Mouse (Mus musculus) spleen, adult 18-20 months (tissue): ENCODE measurements at regions not wholly inside any gene's neighbourhood (a gene's known extent, or its start where the extent isn't known, plus 50 kb on each side); places are given as distances from the start of the nearest gene placed in this dataset.

ENCODE experiments used
- DNase-seq, 2 experiments: peaks; one replicate each; pipeline ENCODE4 v3.0.0; 2022; ENCODE audit warnings: mixed read lengths in 2 of 2

DNA sequence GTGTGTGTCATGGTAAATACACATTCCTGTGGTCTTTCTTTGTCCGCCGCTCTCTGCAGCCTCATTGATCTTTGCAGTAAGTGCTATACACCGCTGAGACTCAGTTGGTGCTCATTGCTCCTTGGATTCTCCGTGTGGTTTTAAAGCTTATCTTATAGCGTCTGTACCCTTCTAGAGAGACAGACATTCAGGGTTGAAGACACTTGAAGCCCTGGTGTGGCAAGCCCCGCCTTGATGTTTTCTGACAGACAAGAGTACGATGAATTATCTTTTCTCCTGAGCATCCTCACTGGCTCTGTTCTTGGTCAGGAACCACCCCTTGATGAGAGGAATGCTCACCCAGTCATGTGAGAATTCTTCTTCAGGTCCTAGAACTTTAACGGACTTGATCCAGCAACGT, 1182.7 kb upstream of the A1bg start:
- DNase-seq: no peak

DNA sequence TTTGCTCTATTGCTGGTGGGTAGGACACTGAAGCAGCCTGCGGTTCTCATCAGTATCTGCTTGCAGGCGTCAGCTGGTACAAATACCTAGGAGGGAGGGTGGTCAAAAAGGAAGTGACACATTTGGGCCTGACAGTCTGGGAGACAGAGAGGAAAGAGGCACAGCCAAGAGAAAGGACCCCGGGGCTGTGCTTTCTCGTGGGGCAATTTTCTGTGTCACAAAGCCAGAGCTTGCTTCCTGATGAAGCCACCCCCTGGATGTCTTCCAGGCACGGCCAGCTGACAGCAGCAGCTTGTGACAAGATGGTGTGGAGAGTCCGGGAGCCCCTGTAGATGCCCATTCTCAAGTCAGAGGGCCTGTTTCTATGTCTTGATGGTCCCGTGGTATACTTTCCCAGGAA, 1181.8 kb upstream of the A1bg start:
- DNase-seq: peak in 1 of 2 experiments; percentile 10

DNA sequence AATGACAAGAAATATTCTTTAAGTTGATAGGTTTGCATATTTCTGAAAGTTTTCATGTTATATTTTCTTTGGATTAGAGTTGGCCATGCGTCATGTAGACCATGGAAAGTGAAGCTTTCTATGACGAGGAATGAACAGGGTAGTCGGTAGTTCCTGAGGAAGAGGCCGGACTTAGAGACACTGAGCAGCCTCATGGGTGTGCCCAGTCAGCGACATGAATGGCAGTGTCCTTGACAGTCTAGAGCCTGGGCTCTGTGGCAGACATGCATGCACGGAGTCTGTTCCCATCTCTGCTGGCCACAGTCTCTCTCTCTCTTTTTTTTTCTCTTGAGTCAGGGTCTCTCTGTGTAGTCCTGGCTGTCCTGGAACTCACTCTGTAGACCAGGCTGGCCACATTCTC, 1176.9 kb upstream of the A1bg start:
- DNase-seq: no peak

DNA sequence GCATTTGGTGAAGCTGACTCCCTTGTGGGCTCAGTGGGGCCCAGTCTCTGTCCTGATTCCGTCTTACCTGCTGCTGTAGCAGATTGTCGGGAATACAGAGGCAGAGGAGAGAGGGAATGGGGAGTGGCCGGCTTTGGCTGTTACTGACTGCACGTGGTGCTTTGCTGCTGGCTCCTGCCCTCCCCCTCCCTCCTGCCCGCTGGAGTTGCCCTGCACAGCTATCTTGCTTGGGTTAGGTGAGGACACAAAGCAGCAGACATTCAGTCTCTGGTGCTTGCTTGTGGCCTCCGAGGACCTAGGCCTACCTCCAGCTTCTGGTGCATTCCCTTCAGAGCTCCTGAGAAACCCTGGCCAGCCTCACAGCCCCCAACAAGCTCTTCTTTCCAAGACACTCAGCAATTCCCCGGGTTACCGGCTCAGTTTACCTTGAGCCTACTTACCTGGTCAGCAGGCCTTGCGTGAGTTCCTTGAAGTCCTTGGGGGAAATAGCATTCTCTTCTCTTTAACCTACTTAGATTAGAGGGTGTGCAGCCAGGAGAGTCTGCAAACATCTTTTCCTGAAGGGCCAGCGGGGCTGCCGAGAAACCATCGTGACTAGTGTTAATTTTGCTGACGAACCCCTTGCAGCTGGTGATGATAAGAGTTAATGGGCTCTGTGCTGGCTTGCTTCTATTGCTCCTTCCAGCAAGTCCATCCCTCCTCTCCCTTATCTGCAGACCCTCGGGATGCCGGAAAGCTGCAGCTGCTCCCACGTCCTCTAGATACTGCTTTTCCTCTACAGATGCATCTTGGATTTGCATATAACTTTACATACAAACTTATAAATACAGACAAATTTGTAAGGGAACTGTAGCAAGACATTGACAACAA, 1176.2 kb upstream of the A1bg start:
- DNase-seq: no peak

DNA sequence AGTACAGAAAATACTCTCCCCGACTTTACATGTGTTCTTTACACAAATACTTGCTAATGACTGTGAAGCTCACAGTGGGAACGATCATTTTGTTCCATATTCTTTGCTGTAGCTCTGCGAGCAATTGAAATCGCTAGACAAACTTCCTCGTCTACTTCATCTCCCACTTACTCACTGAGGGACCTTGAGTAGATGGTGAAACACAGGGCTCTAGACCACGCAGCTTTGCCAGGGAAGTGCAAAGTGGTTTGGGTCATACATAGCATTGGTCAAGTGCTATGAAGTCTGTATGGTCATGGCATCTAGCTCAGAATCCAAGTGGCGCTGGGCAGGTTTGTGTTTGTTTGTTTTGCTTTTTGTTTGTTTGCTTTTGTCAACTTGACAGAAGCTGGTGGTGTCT, 1174.0 kb upstream of the A1bg start:
- DNase-seq: no peak

DNA sequence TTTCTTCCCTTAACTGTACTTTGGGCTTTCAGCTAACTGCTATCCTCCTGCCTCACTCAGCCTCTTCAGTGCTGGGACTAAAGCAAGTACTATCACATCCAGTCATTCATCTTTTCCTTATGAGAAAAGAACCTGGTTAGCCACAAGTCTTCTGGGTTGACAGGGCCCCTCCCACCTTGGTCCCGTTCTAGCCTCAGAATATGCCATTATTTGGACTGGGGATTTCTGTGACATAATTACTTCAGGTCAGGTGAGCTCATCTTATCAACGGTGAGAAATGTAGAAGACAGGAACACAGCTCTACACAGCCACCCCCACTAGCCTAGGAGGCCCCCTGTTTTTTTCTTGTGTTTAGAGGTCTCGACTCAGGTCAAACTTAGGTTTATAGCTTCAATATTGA, 1172.4 kb upstream of the A1bg start:
- DNase-seq: no peak

DNA sequence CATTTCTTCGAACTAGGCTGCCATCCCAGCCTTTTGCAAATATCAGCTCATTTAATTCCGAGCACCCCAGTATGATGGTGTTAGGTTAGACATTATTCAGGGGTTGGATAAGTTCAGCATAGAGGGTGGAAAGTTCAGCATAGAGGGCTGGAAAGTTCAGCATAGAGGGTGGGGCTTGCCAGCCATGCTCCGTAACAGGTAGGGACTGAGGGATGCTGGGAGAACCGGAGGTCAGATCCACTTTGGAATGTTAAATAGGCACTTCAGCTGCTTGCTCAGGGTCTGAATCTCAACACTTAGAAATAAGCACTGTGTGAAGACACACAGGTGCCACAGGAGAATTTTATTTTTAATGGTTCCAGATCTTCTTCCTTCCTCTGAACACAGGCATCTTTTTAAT, 1170.9 kb upstream of the A1bg start:
- DNase-seq: no peak

DNA sequence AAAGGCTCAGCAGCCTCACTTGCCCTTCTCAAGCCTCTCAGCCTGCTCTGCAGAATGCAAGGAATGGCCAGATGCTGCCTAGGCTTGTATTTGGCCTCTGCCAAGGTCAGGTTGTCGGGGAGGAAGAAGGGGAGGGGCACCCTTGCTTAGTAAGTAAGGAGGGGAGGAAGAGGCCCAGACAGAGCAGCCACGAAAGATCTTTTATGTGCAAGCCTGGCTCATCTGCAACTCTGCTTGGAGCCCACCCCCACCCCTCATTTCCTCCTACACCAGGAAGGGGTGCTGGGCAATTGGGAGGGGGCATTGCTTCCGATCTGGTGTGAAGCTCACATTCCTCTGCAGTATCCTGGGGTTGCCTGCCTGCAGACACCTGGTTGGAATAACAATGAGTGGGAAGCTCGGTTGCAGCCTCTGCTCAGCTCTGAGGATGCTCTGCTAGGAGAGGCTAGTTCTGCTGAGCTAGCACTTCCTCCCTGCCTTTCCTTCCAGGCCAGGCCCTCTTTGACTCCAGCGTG, 1169.9 kb upstream of the A1bg start:
- no peak for DNase-seq

DNA sequence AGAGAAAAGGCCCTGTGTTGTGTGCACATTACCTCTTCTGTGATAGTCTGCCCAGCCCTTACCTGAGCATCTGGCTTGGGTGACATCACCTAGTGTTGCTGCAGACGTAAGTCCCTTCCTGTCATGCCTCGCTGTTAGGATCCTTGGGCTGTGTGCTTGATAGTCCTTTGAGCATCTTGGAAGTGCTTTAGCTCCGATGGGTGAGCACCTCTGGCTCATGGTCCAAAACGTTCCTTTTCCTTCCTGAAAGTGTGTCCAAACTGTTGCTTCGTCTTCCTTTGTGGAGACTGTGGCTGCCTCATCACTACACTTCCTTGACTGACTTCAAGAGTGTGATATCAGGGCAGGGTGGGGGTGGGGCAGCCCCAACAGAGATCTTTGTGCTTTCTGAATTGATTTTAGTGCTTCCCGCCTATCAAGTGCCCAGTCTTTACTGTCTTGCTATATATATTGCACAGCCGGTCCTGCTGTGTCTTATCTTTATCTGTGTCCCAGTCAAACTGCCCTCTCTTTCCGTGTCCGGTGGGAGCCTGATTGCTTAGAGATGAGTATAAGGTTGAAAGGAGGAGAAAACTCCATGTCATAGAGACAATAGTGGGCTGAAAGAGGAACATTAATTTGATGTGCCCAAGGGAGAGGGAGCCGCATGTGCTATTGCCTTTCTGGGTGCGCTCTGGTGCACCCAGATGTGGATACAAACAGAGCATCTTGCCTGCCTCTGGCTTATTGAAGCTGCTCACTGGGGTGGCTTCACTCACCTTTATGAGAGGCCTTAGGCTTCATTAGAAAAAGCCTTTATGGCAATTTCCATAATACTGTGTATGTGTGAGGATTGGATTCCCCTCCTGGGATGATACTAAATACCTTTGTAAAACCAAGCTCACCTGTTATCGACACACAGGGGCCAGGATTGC, 1169.2 kb upstream of the A1bg start:
- no peak for DNase-seq

DNA sequence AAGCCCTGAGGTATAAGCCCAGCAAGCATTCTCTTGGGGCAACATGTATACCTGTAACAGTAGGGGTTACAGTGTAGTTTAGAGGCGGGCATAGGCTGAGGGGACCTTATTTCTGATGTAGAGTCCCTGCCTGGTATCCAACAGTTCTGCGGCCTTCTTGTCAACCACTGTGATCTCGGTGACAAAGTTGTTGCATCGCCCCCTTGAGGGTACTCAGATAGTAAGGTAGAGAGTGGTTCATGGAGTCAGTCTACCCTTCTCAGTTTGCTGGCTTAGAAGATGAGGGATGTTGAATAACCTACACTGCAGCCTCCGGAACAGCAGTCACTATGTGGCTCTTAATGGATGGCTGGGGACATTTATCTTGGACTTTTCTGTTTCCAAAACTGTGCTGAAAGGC, 1168.3 kb upstream of the A1bg start:
- DNase-seq: no peak

DNA sequence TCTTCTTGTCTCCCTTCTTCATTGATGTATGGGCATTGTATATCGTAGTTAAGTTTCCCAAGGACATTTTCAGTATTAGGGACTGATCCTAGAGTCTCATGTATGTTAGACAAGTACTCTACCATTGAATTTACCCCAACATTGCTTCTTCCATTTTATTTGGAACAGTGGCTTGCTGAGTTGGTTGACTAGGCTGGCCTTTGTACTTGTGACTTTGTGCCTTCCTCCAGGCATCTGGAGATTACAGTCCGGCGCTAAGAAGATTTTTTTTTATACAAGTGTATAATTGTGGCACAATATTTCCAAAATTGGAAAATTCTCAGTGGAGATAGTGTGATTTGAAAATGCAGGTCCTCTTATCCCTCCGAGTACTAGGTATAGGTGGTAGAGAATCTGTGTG, 1165.5 kb upstream of the A1bg start:
- no peak for DNase-seq

DNA sequence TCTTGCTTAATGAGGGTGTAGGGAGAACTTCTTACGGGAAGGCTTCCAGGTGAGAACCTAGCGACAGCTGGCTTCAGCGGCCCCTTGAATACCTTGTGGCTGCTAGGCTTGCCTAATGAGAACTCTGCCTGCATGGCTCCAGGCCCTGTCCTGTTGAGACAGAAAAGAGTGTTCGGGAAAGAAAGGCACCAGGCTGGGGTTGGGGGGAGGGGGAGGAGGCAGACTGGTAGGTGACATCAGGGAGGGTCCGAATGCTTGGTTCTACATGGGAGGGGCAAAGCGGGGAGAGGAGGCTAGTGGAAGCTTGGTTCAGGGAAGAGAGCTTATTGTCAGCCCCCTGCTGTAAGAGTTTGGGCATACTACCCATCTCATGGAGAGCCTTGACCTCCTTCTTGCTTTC, 1164.9 kb upstream of the A1bg start:
- no peak for DNase-seq

DNA sequence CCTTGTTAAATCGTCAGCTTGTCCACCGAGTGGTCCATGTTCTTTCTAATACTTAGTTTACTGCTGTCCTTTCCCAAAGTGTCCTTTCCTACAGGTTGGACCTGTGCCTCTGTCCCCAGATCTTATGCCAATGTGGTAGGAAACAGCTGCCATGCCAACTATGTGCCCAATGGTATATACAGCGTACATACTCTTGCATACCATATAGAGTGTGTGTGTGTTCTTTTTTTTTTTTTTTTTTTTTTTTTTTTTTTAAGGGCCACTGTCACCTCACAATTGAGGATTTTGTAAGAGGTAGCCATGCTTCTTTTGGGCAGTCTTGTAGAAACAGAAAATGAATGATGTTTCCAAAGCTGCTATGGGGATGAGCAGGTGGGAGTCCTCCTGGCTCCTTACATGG, 1163.2 kb upstream of the A1bg start:
- DNase-seq: no peak

DNA sequence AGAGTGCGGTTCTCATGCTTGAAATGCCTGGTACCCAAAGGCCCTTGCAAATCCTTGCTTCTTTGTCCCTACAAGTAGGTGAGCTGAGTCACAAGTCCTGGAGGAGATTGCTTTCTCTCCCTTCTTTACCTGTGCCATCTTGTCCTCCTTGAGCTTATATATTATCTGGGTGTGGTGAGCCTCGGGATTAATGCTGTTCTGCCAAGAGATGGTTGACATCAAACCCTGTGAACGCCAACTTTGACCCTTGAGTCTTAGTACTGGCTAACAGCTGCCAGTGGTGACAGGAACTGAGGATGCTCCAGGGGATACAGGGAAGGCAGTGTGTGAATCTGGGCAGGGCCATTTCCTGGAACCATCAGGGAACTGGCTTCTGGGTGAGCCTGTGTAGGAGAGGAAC, 1160.5 kb upstream of the A1bg start:
- DNase-seq: no peak

DNA sequence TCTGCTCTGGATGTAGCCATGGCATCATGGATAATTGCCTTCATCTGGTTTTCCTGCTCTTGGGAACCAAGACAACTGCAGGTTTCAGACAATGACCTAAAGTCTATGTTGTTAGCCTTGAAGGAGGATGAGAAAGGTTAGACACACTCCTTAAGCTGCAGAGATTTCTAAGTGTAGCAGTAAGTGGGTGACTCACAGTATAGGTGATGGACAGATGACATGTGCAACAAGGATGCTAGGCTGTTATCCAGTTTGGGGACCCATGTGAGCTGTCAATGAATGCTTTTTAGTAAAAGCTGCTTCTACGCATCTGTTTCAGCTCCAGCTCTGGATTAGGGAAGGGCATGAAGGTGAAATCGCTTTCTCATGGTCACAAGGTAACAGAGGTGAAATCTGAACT, 1159.7 kb upstream of the A1bg start:
- no peak for DNase-seq

DNA sequence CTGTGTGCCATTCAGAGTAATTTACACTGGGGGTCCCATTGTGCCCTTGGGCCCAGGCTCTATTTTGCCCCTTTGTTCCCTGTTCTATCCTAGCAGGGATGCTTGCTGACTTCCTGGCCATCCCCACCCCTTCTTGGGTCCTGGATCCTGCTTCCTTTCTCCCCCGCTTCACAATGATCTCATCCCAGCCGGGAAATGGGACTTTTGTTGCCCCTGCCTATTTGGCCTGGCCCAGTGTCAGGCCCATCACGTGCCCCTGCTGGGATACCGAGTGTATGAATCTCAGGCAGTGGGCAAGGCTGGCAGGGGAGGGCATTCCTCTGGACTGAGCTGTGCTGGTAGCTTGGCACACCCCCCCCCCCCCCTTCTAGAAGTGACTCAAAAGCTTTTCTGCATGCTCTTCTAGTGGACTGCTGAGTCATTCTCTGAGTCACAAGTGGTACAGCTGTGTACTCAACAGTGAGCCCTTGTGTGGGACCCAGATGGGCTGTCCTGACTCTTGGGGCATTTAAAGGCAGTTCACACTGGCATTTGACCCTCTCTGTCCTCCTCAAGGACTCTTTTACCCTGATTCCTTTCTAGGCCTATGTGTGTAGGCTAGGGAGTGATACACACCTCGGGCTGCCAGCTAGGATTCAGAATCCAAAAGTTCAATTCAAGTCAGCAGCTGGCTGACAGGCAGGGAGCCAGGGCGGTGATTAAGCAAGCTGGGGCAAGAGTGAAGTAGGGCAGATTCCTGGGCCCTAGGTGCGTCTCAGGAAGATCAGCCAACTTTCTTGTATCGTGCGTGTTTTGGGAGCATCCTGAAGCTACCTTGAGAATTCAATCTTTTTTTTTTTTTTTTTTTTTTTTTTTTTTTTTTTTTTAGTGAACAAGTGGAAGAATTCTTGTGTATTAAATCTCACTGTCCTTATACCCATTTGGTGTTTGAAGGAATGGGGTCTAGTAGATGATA, 1156.6 kb upstream of the A1bg start:
- no peak for DNase-seq

DNA sequence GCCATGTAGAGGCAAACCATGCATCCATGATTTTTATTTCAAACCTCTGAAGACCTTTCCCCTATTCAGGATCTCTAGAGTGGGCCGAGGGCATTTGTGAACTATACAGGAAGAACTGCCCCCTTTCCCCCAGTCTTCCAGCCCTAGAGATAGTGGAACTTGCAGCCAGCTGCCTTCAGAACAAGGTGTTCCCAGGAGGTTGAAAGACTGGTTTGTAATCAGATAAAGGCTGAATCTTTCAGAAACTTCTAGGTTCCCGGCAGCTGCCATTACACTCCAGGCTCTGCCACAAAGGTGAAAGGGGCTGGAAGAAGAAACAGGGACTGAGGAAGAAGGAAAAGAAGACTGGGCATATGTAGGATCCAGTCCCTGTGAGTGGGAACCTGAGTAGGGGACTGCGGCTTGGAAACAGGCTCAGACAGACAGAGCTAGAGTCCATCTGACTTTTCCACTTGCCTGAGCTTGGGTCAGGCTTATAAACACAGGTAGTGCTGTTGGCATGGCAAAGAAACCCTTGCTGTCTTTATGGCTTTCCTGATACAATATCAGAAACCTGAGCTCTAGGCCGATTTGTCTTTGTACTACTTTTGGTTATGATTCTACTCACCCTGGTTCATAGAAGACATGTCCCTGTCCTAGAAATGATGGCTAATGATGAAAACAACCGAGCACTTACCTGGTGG, 1153.9 kb upstream of the A1bg start:
- DNase-seq: no peak

DNA sequence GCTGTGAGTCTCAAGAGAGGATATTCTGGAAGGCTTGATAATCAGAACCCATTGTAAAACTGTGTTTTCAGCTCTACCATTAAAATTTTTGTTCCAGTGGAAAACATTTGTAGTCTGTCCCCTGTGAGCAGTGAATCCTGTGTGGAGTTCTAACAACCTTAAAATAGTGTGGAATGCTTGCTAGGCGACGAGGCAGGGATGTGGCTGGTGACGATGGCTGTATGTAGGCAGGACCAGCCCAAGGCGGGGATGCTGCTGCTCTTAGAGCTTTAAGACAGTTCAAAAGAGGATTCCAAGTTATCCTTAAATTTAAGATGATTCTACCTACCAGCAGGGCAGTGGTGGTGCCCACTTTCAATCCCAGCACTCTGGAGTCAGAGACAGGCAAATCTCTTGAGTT, 1151.9 kb upstream of the A1bg start:
- no peak for DNase-seq

DNA sequence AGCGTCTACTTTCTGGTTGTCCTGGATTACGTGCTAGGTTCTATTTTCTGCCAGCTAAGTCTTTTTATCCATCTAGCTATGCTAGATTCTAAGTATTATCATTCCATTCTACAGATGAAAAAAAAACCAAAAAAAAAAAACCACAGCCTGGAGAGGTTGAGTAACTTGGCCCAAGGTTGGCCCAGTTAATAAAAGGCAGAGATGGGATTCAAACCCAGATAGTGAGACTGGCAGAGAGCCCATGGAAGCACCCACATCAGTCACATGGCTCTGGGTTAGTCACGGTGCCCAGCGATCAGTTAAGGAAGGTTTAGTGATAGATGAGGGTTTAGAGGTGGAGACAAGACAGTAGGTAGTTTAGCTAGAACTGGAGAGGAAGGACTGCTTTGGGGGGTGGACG, 1150.8 kb upstream of the A1bg start:
- no peak for DNase-seq

DNA sequence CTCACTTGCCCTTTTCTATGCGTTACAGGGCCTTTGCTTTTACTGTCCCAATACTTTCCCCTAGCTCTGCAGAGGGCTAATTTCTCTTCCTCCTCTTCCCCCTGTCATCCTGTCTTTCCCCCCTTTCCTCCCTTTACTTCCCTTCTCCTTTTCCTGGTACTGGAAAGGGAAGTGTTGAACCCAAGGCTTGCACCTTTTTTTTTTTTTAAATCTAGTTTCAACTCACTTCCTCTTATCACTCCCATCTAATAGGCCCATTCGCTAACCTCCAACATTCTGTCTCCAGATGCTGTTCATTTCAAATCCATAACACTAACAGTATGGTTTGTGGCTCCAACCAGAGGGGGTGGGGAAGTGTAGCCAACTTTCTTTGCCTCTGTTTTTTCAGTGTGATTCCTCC, 1148.5 kb upstream of the A1bg start:
- no peak for DNase-seq

DNA sequence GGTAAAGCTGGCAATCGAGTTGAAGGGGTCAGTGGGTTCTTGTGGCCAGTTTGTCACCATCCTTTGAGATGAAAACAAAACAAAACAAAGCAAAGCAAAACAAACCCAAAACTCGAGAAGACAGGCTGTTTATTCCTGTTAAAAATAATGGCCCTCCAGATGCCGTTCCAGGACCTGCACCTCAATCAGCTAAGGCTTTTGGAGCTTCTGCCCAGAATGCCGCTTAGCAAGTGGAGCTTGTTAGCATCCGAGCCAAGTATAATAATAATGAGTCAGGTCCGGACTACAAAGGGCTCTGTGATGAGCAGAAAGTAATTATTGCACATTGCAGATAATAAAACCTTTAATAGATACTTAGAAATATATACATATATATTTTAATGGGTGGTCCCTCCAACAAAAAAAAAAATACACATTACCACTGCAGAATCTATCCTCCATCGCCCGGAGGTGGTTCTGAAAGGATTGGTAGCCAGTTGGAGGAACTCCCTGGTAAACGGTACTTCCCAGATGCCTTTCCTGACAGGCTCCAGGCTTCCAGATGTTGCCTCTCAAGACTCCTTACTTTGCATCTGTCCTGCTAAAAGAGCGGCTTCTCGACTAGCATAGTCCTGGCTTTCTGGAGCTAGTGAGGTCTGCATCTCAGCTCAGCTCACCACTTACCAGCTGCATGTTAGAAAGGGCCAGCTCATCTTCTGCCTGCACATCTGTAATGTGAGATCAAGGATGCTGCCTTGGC, 1145.8 kb upstream of the A1bg start:
- DNase-seq: no peak
